Mouse (Mus musculus) fibroblast of lung, adult 2 months (primary cell): ENCODE measurements around the gene Eps8.

ENCODE experiments used
- DNase-seq: peaks from one replicate; pipeline ENCODE4 v3.0.0-alpha.2; 2011; ENCODE audit warnings: low read depth

The Eps8 gene

GRCm38 (mm10) chr6:137664936-137665335 lies 10.3 kb upstream of the Eps8 start:
- DNase-seq, result no peak

- DNase-seq, result no peak
Measured at GRCm38 (mm10) chr6:137661583-137662365, 7.1 kb upstream of the Eps8 start.

GRCm38 (mm10) chr6:137658426-137659088 lies 3.9 kb upstream of the Eps8 start:
- no peak for DNase-seq

- DNase-seq, result no peak
Measured at GRCm38 (mm10) chr6:137657203-137657602, 2.5 kb upstream of the Eps8 start.

GRCm38 (mm10) chr6:137649528-137649927 lies 5.1 kb downstream of the Eps8 start:
- no peak for DNase-seq

- no peak for DNase-seq
Measured at GRCm38 (mm10) chr6:137649068-137649480, 5.6 kb downstream of the Eps8 start.

GRCm38 (mm10) chr6:137648110-137649067 lies 6.3 kb downstream of the Eps8 start:
- no peak for DNase-seq

- no peak for DNase-seq
Measured at GRCm38 (mm10) chr6:137647646-137648045, 7.0 kb downstream of the Eps8 start.

GRCm38 (mm10) chr6:137646726-137647125 lies 8.0 kb downstream of the Eps8 start:
- no peak for DNase-seq

GRCm38 (mm10) chr6:137644893-137645292 lies 9.8 kb downstream of the Eps8 start:
- no peak for DNase-seq

GRCm38 (mm10) chr6:137643814-137644213 lies 10.9 kb downstream of the Eps8 start:
- DNase-seq, result no peak

GRCm38 (mm10) chr6:137641642-137642041 lies 13.0 kb downstream of the Eps8 start:
- no peak for DNase-seq

- no peak for DNase-seq
Measured at GRCm38 (mm10) chr6:137638834-137639567, 15.7 kb downstream of the Eps8 start.

- peak; percentile 69 for DNase-seq
Measured at GRCm38 (mm10) chr6:137637443-137637842, 17.2 kb downstream of the Eps8 start.

- DNase-seq, result no peak
Measured at GRCm38 (mm10) chr6:137636131-137636530, 18.5 kb downstream of the Eps8 start.

GRCm38 (mm10) chr6:137633626-137634025 lies 21.1 kb downstream of the Eps8 start:
- no peak for DNase-seq

- no peak for DNase-seq
Measured at GRCm38 (mm10) chr6:137633121-137633520, 21.6 kb downstream of the Eps8 start.

GRCm38 (mm10) chr6:137630387-137630786 lies 24.3 kb downstream of the Eps8 start:
- DNase-seq, result no peak

GRCm38 (mm10) chr6:137629603-137630231 lies 25.0 kb downstream of the Eps8 start:
- no peak for DNase-seq

GRCm38 (mm10) chr6:137628715-137629114 lies 26.0 kb downstream of the Eps8 start:
- DNase-seq, result no peak

- no peak for DNase-seq
Measured at GRCm38 (mm10) chr6:137621021-137621420, 33.7 kb downstream of the Eps8 start.
